Mouse (Mus musculus) lung, adult 2 months (tissue): Measurements from ENCODE around the gene Zc3h7b.

Experiments
- CTCF ChIP-seq: fragments of 200-500 bp; IDR thresholded peaks from 2 replicates; pipeline ENCODE4 v1.5.1; 2011; ENCODE audit warnings: mild to moderate bottlenecking, low read length, control low read depth; ENCODE audit not compliant: insufficient read depth
- POLR2A ChIP-seq: fragments of 200-500 bp; IDR thresholded peaks from 2 replicates; pipeline ENCODE4 v1.6.1; 2011; ENCODE audit warnings: low read depth, mild to moderate bottlenecking, control low read depth, low read length, borderline replicate concordance; ENCODE audit errors: extremely low read depth

GRCm38 (mm10) chr15:81812287-81812686 is 67.4 kb downstream of the Zc3h7b start:
- no peak for TF ChIP-seq CTCF
- no peak for TF ChIP-seq POLR2A
